Mouse (Mus musculus) heart, embryonic 16.5 days (tissue): ENCODE measurements around the gene Pctp. TPM values are rescaled to one million over a fixed set of nuclear protein-coding genes. Genes with fewer than 3 reads are reported as not detected.
A peak's percentile ranks its signal among the peaks of the same experiment; 100 is the strongest.

Source experiments
- ATAC-seq: fragments of 200-750 bp; cut with Nextera tagmentation; replicated peaks from 2 replicates; pipeline ENCODE4 v1.8.0; 2017; ENCODE audit warnings: moderate number of reproducible peaks; ENCODE audit not compliant: insufficient read depth, low FRiP score; ENCODE audit errors: extremely low read depth
- H3K27ac ChIP-seq: fragments of 300-500 bp; sonication (generic); 2 replicates; pipeline ENCODE4 v1.5.1; 2014; ENCODE audit warnings: mild to moderate bottlenecking, low read length, control low read depth, moderate library complexity
- H3K27me3 ChIP-seq: fragments of 300-500 bp; sonication (generic); 2 replicates; pipeline ENCODE4 v1.6.1; 2014; ENCODE audit warnings: low read length, mixed read lengths; ENCODE audit not compliant: control insufficient read depth, insufficient read depth
- H3K36me3 ChIP-seq: fragments of 300-500 bp; sonication (generic); 2 replicates; pipeline ENCODE4 v1.6.1; 2014; ENCODE audit not compliant: control insufficient read depth, insufficient read depth
- H3K4me1 ChIP-seq: fragments of 300-500 bp; sonication (generic); 2 replicates; pipeline ENCODE4 v1.6.1; 2014; ENCODE audit warnings: low read length, mixed read lengths; ENCODE audit not compliant: control insufficient read depth, insufficient read depth
- H3K4me2 ChIP-seq: fragments of 300-500 bp; sonication (generic); 2 replicates; pipeline ENCODE4 v1.6.1; 2014; ENCODE audit warnings: low read depth, mild to moderate bottlenecking, control low read depth, low read length
- H3K4me3 ChIP-seq: fragments of 300-500 bp; sonication (generic); 2 replicates; pipeline ENCODE4 v1.5.1; 2014; ENCODE audit warnings: mild to moderate bottlenecking, control low read depth, low read length
- H3K9ac ChIP-seq: fragments of 300-500 bp; sonication (generic); 2 replicates; pipeline ENCODE4 v1.6.1; 2014; ENCODE audit warnings: low read length, control low read depth
- H3K9me3 ChIP-seq: fragments of 300-500 bp; sonication (generic); replicated peaks from 2 replicates; pipeline ENCODE4 v1.6.1; 2016; ENCODE audit warnings: low read length; ENCODE audit not compliant: control insufficient read depth
- WGBS: fragments of 180-500 bp; shearing (Covaris S2); extraction: QIAGEN DNeasy Blood & Tissue Kit; methylation state at CpG from one replicate; pipeline ENCODE4 v1.1.7; 2014; 5-methylcytosine and 5-hydroxymethylcytosine counted together
- polyA plus RNA-seq: library from polyadenylated mRNA; unstranded; fragments of >200 nt; fragmentation: Nextera tagmentation; extraction: Ambion mirVana; gene quantifications from 2 replicates; pipeline ENCODE4 v1.2.1, GENCODE M21; 2015

Pctp gene
- polyA plus RNA-seq, 1 experiment from 2014 or later: 7.3 TPM

- WGBS: 26% methylated on average over 7 of the region's 7 CpGs
- Histone ChIP-seq H3K9me3 (no peaks in the 10 kb centered on the region), H3K9ac (no peak overlapping the region), H3K36me3 (no peaks in the 10 kb centered on the region), H3K4me2 (peak overlapping the region; percentile 36; the same call in 1 of the 2 replicates), H3K4me3 (no peak overlapping the region), H3K4me1 (peaks cover 13% of the 10 kb centered on the region), H3K27ac (peak overlapping the region; percentile 66), H3K27me3 (no peaks in the 10 kb centered on the region)
- 0 out of 2 replicates have a peak, but pooled peaks have one; percentile 21 for ATAC-seq
Observed at GRCm38 (mm10) chr11:89977746-89978352, 24.8 kb downstream of the Pctp start.

DNA sequence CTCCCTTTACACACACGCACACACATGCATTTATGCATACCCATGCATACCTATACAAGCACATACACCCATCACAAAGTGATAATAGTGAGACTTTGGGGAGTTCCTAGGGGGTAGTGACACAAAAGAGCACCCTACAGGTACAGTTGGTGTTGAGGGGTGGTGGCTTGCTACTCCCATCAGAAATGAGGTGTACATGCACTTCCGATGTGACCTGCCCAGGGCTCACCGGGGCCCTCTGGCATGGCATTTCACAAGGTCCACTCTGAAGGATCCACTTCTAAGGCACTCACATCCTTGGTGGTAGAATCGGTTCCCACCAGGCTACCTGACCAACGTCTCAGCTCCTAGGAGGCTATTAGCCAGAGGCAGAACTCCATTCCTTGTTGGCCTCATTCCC is 26.3 kb downstream of the Pctp start:
- Histone ChIP-seq H3K9me3 (no peaks in the 10 kb centered on the region), H3K4me3 (no peak overlapping the region), H3K4me1 (peaks cover 13% of the 10 kb centered on the region), H3K4me2 (no peak overlapping the region), H3K9ac (no peak overlapping the region), H3K36me3 (no peaks in the 10 kb centered on the region), H3K27ac (no peak overlapping the region), H3K27me3 (no peaks in the 10 kb centered on the region)
- ATAC-seq: no peak
- WGBS: 94% methylated on average over 5 of the region's 5 CpGs

DNA sequence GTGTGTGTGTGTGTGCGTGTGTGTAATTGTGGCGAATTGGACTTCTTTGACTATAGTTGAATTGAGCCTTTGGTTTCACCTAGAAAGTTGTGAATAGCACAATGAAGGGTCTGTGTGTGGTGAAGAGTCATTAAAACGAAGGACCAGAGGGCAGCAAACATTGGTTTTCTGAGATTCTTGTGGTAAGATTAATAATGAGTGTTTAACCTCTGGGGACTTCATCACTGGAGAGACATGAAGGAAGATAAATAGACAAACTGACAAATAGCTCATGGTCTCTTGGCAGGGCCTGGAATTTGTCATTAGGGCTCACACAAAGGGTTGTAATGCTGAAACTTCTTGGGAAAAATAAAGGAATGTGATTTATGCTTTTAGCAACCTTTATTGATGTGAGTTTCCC is 31.4 kb downstream of the Pctp start:
- H3K4me3 ChIP-seq: no peak overlapping the region
- ATAC-seq: no peak
- no peak overlapping the region for H3K9ac ChIP-seq
- no peaks in the 10 kb centered on the region for H3K36me3 ChIP-seq
- H3K27me3 ChIP-seq: no peaks in the 10 kb centered on the region
- no peak overlapping the region for H3K27ac ChIP-seq
- no peak overlapping the region for H3K4me2 ChIP-seq
- no peaks in the 10 kb centered on the region for H3K4me1 ChIP-seq
- 59% methylated on average over 3 of the region's 3 CpGs for WGBS
- H3K9me3 ChIP-seq: no peaks in the 10 kb centered on the region

DNA sequence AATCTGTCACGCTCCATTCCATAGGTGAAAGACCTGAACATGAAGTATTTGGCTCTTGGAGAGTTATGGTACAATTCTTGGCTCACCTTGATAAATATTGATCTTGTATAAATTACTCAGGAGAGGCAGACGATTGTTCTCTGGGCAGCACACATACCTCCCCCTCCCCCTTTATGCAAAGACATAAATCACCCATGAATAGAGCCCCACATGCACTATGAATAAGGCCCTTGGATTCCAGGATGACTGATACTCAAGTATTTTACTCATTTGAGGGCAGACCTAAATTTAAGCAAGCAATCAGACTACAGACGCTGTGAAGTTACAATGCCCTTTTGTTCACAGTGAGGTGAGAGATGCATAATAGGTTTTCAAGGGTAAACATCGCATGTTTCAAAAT is 32.0 kb downstream of the Pctp start:
- H3K4me3 ChIP-seq: no peak overlapping the region
- no peaks in the 10 kb centered on the region for H3K9me3 ChIP-seq
- no peak overlapping the region for H3K27ac ChIP-seq
- H3K4me1 ChIP-seq: no peaks in the 10 kb centered on the region
- ATAC-seq: no peak
- no peak overlapping the region for H3K9ac ChIP-seq
- no peak overlapping the region for H3K4me2 ChIP-seq
- no peaks in the 10 kb centered on the region for H3K27me3 ChIP-seq
- 62% methylated on average over 4 of the region's 4 CpGs for WGBS
- H3K36me3 ChIP-seq: no peaks in the 10 kb centered on the region

GRCm38 (mm10) chr11:89969131-89969530 is 33.6 kb downstream of the Pctp start:
- Histone ChIP-seq H3K4me3 (no peak overlapping the region), H3K4me2 (no peak overlapping the region), H3K27ac (no peak overlapping the region), H3K27me3 (no peaks in the 10 kb centered on the region), H3K9me3 (no peaks in the 10 kb centered on the region), H3K9ac (no peak overlapping the region), H3K4me1 (no peaks in the 10 kb centered on the region), H3K36me3 (no peaks in the 10 kb centered on the region)
- no peak for ATAC-seq
- WGBS: 69% methylated on average over 4 of the region's 4 CpGs

DNA sequence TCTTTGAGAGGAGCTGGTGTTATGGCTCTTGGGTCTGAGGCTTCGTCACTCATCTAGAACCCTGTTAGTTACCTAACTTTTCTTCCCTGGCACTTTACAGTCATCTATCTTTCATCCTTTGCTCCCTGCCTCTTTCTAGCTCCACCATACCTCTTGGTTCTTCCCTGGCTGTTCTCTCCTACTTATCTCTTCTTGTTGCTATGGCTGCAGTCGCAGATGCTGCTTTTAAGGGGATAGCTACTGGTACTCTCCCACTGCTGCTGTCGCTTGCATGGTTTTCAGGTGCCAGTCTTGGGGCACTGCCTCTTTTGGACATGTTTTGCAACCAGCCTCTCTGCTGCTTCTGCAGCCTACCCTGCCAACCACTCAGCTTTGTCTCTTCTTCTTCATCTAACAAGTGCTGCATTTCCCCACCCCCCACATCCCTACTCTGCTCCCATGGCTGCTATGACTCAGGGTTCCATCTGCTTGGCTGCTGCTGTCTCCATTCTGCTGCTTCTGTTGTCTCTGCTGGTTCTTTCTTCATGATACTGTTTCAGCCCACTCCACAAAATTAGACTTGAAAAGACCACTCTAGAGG is 51.9 kb downstream of the Pctp start:
- no peak overlapping the region for H3K9ac ChIP-seq
- 67% methylated on average over 3 of the region's 3 CpGs for WGBS
- H3K4me2 ChIP-seq: no peak overlapping the region
- H3K4me3 ChIP-seq: no peak overlapping the region
- H3K27ac ChIP-seq: no peak overlapping the region
- H3K9me3 ChIP-seq: no peaks in the 10 kb centered on the region
- no peaks in the 10 kb centered on the region for H3K27me3 ChIP-seq
- H3K4me1 ChIP-seq: no peaks in the 10 kb centered on the region
- no peaks in the 10 kb centered on the region for H3K36me3 ChIP-seq
- ATAC-seq: no peak

DNA sequence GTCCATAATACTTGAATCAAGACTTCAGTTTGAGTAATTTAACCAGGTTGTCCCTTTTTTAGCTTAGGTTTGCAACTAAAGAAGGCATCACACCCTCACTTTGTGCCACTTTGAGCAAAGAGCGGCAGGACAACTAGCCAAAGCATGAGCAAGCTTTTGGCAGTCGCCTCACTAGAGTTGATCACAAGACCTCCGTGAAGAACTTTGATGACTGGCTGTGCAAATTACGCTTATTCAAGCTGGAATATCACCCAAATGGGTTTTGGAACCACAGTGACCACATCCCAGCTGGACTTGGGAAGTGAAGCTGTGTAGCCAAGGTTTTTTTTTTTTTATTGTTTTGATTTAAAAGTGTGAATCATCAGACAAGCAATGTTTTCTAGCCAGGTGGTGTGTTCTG is 54.9 kb downstream of the Pctp start:
- Histone ChIP-seq H3K36me3 (no peaks in the 10 kb centered on the region), H3K27ac (no peak overlapping the region), H3K4me1 (no peaks in the 10 kb centered on the region), H3K4me2 (no peak overlapping the region), H3K9ac (no peak overlapping the region), H3K9me3 (no peaks in the 10 kb centered on the region), H3K4me3 (no peak overlapping the region), H3K27me3 (no peaks in the 10 kb centered on the region)
- no peak for ATAC-seq
- 86% methylated on average over 4 of the region's 4 CpGs for WGBS

DNA sequence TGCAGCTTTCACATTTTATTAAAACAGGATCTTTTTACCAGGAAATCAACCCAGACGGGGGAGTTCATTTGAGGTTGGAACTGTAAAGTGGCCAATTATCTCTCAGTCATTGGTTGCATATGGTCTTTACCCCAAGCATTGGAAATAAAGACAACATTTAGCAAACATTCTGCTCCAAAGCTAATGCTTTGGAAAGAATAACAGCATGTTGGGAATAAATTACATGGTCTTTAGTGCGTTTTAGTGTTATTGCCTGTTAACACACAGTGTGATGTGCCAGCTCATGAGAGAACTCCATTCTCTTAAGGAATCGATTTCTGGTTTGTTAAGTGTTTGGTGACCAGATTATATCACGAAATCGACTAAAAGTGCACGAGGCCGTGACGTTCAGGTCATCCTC is 57.5 kb downstream of the Pctp start:
- H3K27me3 ChIP-seq: no peaks in the 10 kb centered on the region
- H3K9ac ChIP-seq: no peak overlapping the region
- ATAC-seq: no peak
- H3K4me3 ChIP-seq: no peak overlapping the region
- 87% methylated on average over 8 of the region's 8 CpGs for WGBS
- no peak overlapping the region for H3K4me2 ChIP-seq
- H3K4me1 ChIP-seq: no peaks in the 10 kb centered on the region
- H3K27ac ChIP-seq: no peak overlapping the region
- no peaks in the 10 kb centered on the region for H3K36me3 ChIP-seq
- no peaks in the 10 kb centered on the region for H3K9me3 ChIP-seq

DNA sequence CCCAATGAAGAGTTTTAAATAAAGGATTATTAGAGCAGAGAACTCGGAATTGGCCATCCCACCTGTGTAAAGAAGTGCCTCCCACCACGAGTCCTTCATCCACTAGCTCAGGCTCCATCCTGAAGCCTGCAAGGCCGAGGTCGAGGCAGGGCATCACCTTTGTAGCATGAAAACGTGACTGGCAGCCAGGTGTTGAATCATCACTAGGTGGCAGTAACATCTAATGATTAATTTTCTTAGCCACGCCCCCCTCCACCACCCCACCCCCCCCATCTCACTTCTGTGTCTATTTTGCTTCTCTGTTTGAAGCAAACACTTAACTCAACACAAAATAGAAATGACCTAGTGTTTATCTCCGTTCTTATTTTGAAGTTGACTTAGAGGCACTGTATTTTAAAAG is 65.5 kb downstream of the Pctp start:
- H3K27ac ChIP-seq: no peak overlapping the region
- 36% methylated on average over 7 of the region's 7 CpGs for WGBS
- no peaks in the 10 kb centered on the region for H3K36me3 ChIP-seq
- H3K4me3 ChIP-seq: no peak overlapping the region
- no peak overlapping the region for H3K4me2 ChIP-seq
- H3K27me3 ChIP-seq: no peaks in the 10 kb centered on the region; the same call in 1 of the 2 replicates
- no peaks in the 10 kb centered on the region for H3K9me3 ChIP-seq
- no peaks in the 10 kb centered on the region for H3K4me1 ChIP-seq
- ATAC-seq: no peak
- H3K9ac ChIP-seq: no peak overlapping the region
